Mouse (Mus musculus): ENCODE measurements around the gene Rbms3.

DNA sequence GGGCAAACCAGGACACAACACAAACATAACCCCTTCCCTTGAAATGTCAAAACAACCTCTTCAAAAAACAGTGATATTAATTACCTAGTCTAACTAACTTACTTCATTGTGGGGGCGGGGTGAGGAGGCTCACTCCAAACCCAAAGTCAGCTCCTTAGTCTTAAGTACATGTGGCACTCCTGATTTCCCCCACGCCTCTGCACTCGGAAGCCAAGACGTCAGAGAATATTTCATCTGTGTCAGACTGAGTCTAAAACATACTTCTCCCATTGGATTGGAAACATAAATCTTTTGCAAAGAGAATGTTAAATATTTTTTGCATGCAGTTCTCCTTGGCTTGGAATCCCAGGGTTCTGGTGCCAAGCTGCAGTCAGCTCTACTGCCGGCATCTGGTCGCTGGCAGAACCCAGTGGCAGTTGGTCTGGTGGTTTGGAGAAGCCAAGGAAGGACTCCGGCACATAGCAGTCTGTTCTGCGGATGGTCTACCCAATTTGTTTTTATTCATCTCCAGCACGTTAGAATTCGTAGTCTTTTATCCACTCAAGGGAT lies 512.5 kb downstream of the Rbms3 start:
- TF ChIP-seq EP300 (IDR thresholded peaks at IDR 0.05) (no peak), CTCF (IDR thresholded peaks at IDR 0.05) (0 out of 2 replicates have a peak, but pooled peaks have one; percentile 4)
